Mouse (Mus musculus) kidney, embryonic 14.5 days (tissue): ENCODE results near the gene Nap1l4. TPM values are rescaled to one million over a fixed set of nuclear protein-coding genes. Genes with fewer than 3 reads are reported as not detected.

Experiments
- ATAC-seq: fragments of 200-750 bp; cut with Nextera tagmentation; 2 replicates; pipeline ENCODE4 v1.8.0; 2017; ENCODE audit warnings: moderate number of reproducible peaks, mild to moderate bottlenecking, moderate TSS enrichment, moderate library complexity; ENCODE audit not compliant: low FRiP score, low TSS enrichment
- H3K27ac ChIP-seq: fragments of 300-500 bp; sonication (generic); 2 replicates; pipeline ENCODE4 v1.5.1; 2014; ENCODE audit warnings: low read depth, mild to moderate bottlenecking, low read length, moderate library complexity, mixed read lengths
- H3K27me3 ChIP-seq: fragments of 300-500 bp; sonication (generic); 2 replicates; pipeline ENCODE4 v1.6.1; 2014; ENCODE audit warnings: mild to moderate bottlenecking, low read length; ENCODE audit not compliant: control insufficient read depth, insufficient read depth
- H3K36me3 ChIP-seq: fragments of 300-500 bp; sonication (generic); 2 replicates; pipeline ENCODE4 v1.6.1; 2014; ENCODE audit warnings: low read length, mixed read lengths; ENCODE audit not compliant: control insufficient read depth, insufficient read depth
- H3K4me1 ChIP-seq: fragments of 300-500 bp; sonication (generic); 2 replicates; pipeline ENCODE4 v1.6.1; 2014; ENCODE audit warnings: low read length, mixed read lengths; ENCODE audit not compliant: control insufficient read depth, insufficient read depth
- H3K4me2 ChIP-seq: fragments of 300-500 bp; sonication (generic); replicated peaks from 2 replicates; pipeline ENCODE4 v1.6.1; 2014; ENCODE audit warnings: low read depth, mild to moderate bottlenecking, low read length
- H3K4me3 ChIP-seq: fragments of 300-500 bp; sonication (generic); 2 replicates; pipeline ENCODE4 v1.5.1; 2014; ENCODE audit warnings: mild to moderate bottlenecking, low read length
- H3K9ac ChIP-seq: fragments of 300-500 bp; sonication (generic); 2 replicates; pipeline ENCODE4 v1.6.1; 2014; ENCODE audit warnings: low read depth, mild to moderate bottlenecking, low read length, moderate library complexity
- H3K9me3 ChIP-seq: fragments of 300-500 bp; sonication (generic); 2 replicates; pipeline ENCODE4 v1.6.1; 2016; ENCODE audit warnings: low read length; ENCODE audit not compliant: control insufficient read depth
- WGBS: fragments of 180-500 bp; shearing (Covaris S2); extraction: QIAGEN DNeasy Blood & Tissue Kit; methylation state at CpG from one replicate; pipeline ENCODE4 v1.1.7; 2014; 5-methylcytosine and 5-hydroxymethylcytosine counted together
- polyA plus RNA-seq: library from polyadenylated mRNA; unstranded; fragments of >200 nt; fragmentation: Nextera tagmentation; extraction: Ambion mirVana; gene quantifications from 2 replicates; pipeline ENCODE4 v1.2.1, GENCODE M21; 2014

Gene Nap1l4
- polyA plus RNA-seq, 1 experiment from 2014 or later: 138 TPM

GRCm38 (mm10) chr7:143480498-143480897 lies 68.4 kb downstream of the Nap1l4 start:
- ATAC-seq: no peak
- Histone ChIP-seq H3K9ac (no peak overlapping the region), H3K36me3 (no peaks in the 10 kb centered on the region), H3K4me1 (no peaks in the 10 kb centered on the region), H3K4me3 (no peak overlapping the region), H3K27ac (no peak overlapping the region), H3K9me3 (no peaks in the 10 kb centered on the region), H3K27me3 (peaks cover 2% of the 10 kb centered on the region; the same call in 1 of the 2 replicates), H3K4me2 (no peak overlapping the region)
- WGBS: 34% methylated on average over 13 of the region's 13 CpGs

GRCm38 (mm10) chr7:143477800-143478199 lies 71.1 kb downstream of the Nap1l4 start:
- H3K4me3 ChIP-seq: no peak overlapping the region
- no peak overlapping the region for H3K4me2 ChIP-seq
- no peak for ATAC-seq
- H3K9ac ChIP-seq: no peak overlapping the region
- H3K27ac ChIP-seq: no peak overlapping the region
- peaks cover 2% of the 10 kb centered on the region; the same call in 1 of the 2 replicates for H3K27me3 ChIP-seq
- 90% methylated on average over 5 of the region's 5 CpGs for WGBS
- no peaks in the 10 kb centered on the region for H3K4me1 ChIP-seq
- H3K36me3 ChIP-seq: no peaks in the 10 kb centered on the region
- H3K9me3 ChIP-seq: no peaks in the 10 kb centered on the region

- Histone ChIP-seq H3K9ac (no peak overlapping the region), H3K27ac (no peak overlapping the region), H3K4me3 (no peak overlapping the region), H3K9me3 (no peaks in the 10 kb centered on the region), H3K36me3 (no peaks in the 10 kb centered on the region), H3K4me1 (no peaks in the 10 kb centered on the region), H3K4me2 (no peak overlapping the region), H3K27me3 (peaks cover 2% of the 10 kb centered on the region; the same call in 1 of the 2 replicates)
- 86% methylated on average over 3 of the region's 3 CpGs for WGBS
- ATAC-seq: no peak
Observed at GRCm38 (mm10) chr7:143476702-143477335, 72.1 kb downstream of the Nap1l4 start.

GRCm38 (mm10) chr7:143475876-143476275 lies 73.0 kb downstream of the Nap1l4 start:
- 65% methylated on average over 11 of the region's 11 CpGs for WGBS
- Histone ChIP-seq H3K9me3 (no peaks in the 10 kb centered on the region), H3K27ac (no peak overlapping the region), H3K4me2 (no peak overlapping the region), H3K4me1 (no peaks in the 10 kb centered on the region), H3K27me3 (no peaks in the 10 kb centered on the region), H3K9ac (no peak overlapping the region), H3K4me3 (no peak overlapping the region), H3K36me3 (no peaks in the 10 kb centered on the region)
- no peak for ATAC-seq

GRCm38 (mm10) chr7:143474811-143475210 lies 74.1 kb downstream of the Nap1l4 start:
- WGBS: 29% methylated on average over 10 of the region's 10 CpGs

GRCm38 (mm10) chr7:143473347-143474101 lies 75.4 kb downstream of the Nap1l4 start, which contains the start of gene Slc22a18:
Gene Slc22a18 (plus strand): TSS chr7:143473736.
- H3K4me1 ChIP-seq: no peaks in the 10 kb centered on the region
- ATAC-seq: no peak
- H3K9ac ChIP-seq: peak within 1 kb of the TSS; percentile 40
- H3K27ac ChIP-seq: no peak within 1 kb of the TSS
- 35% methylated on average over 4 of the region's 4 CpGs for WGBS
- no peaks in the 10 kb centered on the region for H3K9me3 ChIP-seq
- H3K27me3 ChIP-seq: no peaks in the 10 kb centered on the region
- peak within 1 kb of the TSS; percentile 18; the same call in 1 of the 2 replicates for H3K4me3 ChIP-seq
- H3K4me2 ChIP-seq: peak within 1 kb of the TSS; percentile 10; the same call in 1 of the 2 replicates
- H3K36me3 ChIP-seq: no peaks in the 10 kb centered on the region

More at GRCm38 (mm10) chr7:143474811-143475210, 74.1 kb downstream of the Nap1l4 start:
- H3K36me3 ChIP-seq: no peaks in the 10 kb centered on the region
- no peak overlapping the region for H3K9ac ChIP-seq
- no peaks in the 10 kb centered on the region for H3K9me3 ChIP-seq
- ATAC-seq: no peak
- H3K27me3 ChIP-seq: no peaks in the 10 kb centered on the region
- H3K4me2 ChIP-seq: no peak overlapping the region
- H3K4me1 ChIP-seq: no peaks in the 10 kb centered on the region
- H3K4me3 ChIP-seq: no peak overlapping the region
- no peak overlapping the region for H3K27ac ChIP-seq

- ATAC-seq: no peak; the same call in 1 of the 2 replicates
Observed at GRCm38 (mm10) chr7:143469946-143470345, 79.0 kb downstream of the Nap1l4 start.

GRCm38 (mm10) chr7:143467714-143468113 lies 81.2 kb downstream of the Nap1l4 start:
- H3K36me3 ChIP-seq: no peaks in the 10 kb centered on the region
- WGBS: 11% methylated on average over 6 of the region's 6 CpGs
- no peaks in the 10 kb centered on the region for H3K9me3 ChIP-seq
- H3K27ac ChIP-seq: no peak overlapping the region
- no peak for ATAC-seq
- no peak overlapping the region for H3K9ac ChIP-seq
- H3K4me2 ChIP-seq: no peak overlapping the region
- no peaks in the 10 kb centered on the region for H3K27me3 ChIP-seq
- no peak overlapping the region for H3K4me3 ChIP-seq
- 0 out of 2 replicates have a peak, but pooled peaks cover 3% of the 10 kb centered on the region for H3K4me1 ChIP-seq

More at GRCm38 (mm10) chr7:143469946-143470345, 79.0 kb downstream of the Nap1l4 start:
- Histone ChIP-seq H3K4me2 (no peak overlapping the region), H3K9me3 (no peaks in the 10 kb centered on the region), H3K9ac (no peak overlapping the region), H3K36me3 (no peaks in the 10 kb centered on the region), H3K4me3 (no peak overlapping the region), H3K4me1 (no peaks in the 10 kb centered on the region), H3K27me3 (no peaks in the 10 kb centered on the region), H3K27ac (no peak overlapping the region)
- 13% methylated on average over 8 of the region's 8 CpGs for WGBS
